Mouse (Mus musculus) layer of hippocampus, adult 8-10 months (tissue): Measurements from ENCODE around the gene Anxa4. TPM values are rescaled to one million over a fixed set of nuclear protein-coding genes. Genes with fewer than 3 reads are reported as not detected.

Source experiments
- DNase-seq, 2 experiments: peaks; one replicate each; pipeline ENCODE4 v3.0.0; 2022; ENCODE audit warnings: low spot score in 2 of 2
- total RNA-seq, 4 experiments: library from RNA; stranded (reverse); gene quantifications; 2 replicates each; pipeline ENCODE4 v1.2.4; 2022

Gene Anxa4
- total RNA-seq = 10 to 100 TPM in 1 of 4 experiments, 1 to 10 TPM in 3; 6.2 to 19.2 (median 8.1) TPM

DNA sequence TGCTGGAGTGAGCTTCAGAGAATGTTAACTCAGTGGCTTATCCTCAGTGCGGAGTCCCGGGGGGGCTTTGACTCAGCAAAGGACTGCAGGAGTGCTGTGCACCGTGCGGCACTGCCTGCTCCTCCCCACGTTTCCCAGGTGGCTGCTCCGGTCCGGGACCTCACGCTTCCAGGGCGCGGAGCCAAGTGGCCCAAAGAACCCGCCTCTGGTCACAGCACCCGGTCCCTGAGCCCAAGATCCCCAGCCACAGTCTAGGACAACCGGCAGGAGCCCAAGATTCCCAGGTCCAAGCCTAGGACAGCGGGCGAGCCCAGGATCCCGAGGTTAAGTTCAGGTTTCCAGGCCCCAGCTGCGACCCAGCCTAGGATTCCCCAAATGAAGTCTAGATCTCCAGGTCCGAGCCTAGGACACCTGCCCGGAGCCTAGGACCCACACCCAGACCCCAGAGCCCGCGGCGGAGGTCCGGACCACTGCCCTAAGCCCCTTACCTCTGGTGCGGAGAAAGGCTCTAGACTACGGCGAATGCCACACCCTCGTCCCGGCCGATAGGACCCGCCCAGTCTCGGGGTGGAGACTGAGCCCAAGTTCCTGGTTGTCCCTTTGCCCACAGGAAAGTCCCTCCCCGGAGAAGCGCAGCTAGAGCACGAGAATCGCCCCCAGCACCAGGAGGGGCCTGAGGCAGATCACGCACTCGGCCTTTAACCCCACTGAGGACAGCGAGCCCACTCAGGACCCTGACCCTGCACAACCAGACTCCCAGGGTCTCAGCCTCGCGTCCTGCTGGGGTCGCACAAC is at the start of gene Anxa4:
TSS of gene Anxa4 (minus strand) at position 564 of the 795 bp plus-strand sequence.
- no peak for DNase-seq

DNA sequence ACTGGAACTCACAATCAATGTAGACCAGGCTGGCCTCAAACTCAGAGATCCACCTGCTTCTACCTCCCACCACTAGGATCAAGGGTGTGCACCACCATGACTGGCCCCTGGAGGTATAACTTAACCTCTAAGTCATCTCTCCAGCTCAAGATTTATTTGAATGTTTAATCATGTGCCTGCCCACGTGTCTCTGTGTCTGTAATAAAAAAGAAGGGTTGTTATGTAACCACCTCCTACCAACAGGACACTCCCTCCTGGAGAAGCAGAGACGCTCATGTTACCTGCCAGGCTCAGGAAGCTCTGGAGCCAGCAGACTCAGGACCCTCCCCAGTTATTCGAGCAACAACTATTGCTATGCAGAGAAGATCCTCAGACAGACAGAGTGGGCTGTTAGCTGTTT is 48.6 kb upstream of the Anxa4 start:
- DNase-seq = no peak

DNA sequence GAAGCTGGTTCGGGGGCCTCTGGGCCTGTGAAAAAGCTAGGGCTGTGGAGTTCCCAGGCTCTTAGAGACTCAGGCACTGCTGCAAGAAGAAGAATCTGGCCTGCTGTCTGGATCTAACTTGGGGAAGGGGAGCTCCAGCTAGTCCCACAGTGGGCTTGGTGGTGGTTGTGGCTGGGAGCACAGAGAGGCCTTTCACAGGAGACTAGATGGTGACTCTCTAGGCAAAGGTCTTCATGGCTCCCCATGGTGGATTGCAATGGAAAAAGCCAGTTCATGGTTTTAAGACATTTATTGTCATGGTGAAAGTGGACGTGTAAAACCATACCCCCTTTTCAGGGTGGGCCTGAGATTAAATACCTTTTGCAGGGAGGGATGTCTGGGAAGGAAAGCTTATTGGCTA is 45.7 kb upstream of the Anxa4 start:
- DNase-seq = no peak

DNA sequence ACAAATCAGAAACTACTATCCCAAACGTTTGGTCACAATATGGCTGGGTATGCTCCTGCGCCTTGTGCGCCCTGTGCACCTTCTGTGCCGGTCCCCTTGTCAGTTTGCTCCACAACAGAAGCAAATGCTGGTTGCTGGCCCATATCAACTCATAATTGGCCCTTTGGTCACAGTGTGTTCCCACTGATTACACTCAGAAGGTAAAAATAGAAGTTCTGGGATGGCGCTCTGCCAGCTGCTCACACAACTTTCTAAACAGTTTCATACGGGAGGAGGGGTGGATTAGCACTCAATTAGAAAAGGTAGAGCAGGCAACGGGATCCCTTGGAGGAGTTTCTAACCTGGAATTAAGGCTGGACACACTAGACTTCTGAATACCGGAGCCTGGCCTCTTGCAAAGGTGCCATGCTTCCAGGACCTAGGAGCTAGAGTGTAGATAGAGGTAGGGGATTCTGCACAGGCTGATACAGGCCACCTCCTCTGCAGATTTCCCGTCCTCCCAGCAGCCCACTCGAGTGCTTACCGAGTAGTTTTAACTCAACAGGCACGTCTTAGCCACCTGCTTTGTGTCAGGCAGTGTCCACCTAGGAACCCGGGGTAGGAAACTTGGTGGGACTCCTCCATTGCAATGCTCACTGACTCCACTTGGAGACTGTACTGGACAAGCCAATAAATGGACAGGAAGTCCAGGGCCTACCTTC is 39.6 kb upstream of the Anxa4 start:
- no peak for DNase-seq

DNA sequence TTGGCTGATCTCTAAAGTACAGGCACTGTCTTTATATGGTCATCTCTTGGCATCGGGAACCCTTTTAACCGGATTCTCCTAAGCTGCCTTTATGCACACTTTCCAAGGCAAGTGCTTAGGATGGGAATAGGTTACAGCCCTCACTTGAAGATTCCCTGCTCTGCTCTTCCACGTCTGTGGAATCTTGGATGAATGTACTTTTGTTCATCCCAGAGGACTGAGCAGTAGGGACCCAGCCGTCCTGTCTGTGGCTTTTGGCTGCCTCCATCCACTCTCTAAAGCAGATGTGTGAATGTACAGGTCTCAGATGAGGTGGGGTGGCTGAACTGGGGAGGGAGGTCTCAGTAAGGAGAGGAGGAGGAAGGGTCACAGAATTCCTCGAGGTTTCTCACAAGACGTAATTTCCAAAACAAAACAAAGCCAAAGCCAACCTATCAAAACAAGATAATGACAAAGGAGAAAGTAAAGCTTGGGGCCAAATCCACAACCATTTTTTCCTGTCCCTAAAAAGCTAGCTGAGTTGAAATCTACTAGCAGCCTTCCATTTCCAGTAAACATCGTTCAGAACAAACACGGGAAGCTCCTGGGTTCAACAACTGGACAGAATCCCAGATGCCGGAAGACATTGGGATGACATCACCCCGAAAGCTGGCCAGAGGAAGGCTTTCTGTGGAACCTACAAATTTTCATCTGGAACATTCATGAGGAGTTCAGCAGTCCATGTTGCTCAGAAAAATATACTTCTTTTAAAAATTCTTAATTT is 37.5 kb upstream of the Anxa4 start:
- DNase-seq = no peak

DNA sequence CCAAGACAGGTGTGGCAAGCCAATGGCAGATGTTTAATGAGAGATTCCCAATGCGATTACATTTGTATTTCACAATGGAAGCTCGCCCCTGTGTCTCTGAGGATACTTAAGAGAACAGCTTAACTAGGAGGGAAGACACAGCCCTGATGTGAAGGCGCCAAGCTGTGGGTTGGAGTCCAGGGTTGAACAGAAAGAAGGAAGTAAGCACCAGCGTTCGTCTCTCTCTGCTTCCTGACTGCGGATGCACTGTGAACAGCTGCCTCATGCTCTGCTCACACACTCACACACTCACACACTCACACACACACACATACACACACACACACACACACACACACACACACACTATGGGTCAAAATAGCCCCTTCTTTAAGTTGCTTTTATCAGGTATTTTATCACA is 36.4 kb upstream of the Anxa4 start:
- no peak for DNase-seq

DNA sequence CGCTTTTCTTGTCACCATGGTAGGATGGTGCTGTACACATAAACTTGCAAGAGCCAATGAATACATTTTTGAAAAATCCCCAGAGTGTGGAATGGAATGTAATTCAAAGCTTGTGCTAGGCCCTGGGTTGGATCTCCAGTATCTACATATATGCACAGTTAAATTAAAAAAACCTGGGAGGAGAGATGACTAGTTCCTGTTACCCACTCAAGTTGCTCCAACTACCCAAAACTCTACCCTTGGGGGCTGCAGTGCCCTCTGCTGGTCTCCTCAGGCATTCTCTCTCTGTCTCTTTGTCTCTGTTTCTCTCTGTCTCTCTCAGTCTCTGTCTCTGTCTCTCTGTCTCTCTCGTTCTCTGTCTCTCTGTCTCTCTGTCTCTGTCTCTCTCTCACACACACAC is 34.0 kb upstream of the Anxa4 start:
- DNase-seq = no peak

DNA sequence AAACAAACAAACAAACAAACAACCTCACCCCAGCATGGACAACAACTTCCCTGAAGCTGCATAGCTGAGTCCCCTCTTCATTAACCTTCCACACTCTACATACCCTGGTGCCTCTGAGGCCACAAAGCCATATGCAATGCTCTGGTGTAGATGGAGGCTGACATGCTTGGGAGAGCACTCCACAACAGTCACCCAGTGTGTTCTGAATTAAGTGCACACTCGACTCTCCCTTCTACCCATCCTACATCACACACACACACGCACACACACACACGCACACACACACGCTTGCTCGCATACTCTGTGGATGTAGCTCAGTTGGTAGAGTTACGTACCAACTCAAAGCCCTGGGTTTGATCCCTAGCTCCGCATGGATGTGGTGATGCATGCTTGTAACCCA is 31.0 kb upstream of the Anxa4 start:
- DNase-seq = no peak

DNA sequence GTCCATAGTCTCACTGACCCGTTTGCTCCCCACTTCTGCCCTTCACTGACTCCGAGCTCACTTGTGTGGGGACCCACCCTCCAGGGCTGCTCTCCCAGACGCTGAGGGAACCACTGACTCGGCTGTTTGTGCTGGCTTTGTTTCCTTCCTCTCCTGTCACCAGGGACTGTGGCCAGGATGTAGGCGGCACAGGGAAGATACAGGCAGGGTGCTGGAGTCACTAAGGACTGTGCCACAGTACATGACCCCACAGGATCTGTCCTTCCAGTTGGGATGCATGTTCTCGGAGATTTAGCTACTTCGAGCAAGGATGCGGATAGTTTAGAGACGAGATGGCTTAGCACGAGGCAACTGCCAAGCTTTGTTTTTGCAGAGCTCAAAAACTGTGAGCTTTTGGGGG is 30.4 kb upstream of the Anxa4 start:
- no peak for DNase-seq

DNA sequence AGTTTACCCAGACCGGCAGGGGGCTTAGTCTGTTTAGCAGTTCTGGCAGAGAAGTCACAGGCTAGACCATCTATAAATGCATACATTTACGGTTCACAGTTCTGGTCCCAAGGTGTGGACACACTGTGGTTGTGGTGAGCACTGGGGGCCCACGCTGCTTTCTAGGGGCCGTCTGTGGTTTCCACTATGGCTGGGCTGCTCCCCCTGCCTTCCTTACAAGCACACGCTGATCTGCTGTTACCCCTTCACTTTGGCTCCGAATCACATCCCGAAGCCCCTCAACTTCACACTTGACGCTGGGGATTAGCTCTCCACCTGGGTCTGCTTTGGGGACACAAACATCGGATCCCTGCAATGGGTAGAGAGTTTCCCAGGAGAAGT is 29.7 kb upstream of the Anxa4 start:
- DNase-seq = no peak

DNA sequence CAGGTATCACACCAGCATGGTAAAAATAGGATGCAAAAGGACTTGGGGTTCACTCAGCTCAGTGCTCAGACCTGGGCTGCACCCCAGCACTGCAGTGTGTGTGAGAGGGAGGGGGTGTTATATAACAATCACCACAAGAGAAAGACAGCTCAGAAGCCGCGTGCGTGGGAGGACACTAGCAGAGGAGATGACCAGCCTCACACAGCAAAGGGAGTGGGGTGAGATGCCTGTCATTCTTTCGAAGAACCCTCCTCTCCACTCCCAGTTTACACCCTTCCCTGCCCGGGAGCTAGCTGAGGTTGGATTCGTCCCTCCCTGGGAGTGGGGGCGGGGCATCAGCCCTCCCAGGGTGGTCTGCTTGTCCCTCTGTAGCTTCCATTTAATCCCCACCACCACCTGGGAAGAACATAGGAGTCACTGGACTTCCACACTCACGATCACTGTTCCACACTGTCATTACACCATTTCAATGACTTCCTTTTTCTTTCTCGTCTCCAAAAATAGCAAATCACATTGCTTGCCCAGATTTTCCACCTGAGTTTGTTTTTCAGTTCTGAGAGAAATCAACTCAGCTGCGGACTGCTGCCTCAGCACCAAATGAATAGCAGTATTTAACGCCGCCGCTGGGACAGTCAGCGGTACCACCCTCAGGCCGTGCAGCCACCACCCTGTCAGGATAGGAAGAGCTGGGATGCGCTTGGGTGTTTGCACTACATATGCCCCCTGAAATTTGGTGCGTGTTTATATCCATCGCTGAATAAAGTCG is 29.1 kb upstream of the Anxa4 start:
- DNase-seq = peak; percentile 81 to 84

DNA sequence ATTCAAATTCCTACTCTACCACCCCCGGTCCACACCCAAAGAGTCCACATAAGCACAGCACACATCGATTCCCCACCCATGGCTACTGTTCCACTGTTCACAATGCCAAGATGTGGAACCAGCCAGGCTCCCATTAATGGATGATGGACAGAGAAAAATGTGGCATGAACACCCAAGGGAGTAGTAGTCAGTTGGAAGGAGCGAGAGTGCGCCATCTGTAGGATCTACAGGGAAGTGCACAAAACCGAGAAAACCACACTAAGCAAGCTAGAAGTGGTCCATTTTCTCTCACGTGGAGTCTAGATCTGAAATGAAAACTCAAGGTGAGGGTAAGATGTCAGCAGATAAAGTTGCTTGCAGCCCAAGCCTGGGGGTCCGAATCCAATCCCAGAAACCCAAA is 27.3 kb upstream of the Anxa4 start:
- DNase-seq = no peak

DNA sequence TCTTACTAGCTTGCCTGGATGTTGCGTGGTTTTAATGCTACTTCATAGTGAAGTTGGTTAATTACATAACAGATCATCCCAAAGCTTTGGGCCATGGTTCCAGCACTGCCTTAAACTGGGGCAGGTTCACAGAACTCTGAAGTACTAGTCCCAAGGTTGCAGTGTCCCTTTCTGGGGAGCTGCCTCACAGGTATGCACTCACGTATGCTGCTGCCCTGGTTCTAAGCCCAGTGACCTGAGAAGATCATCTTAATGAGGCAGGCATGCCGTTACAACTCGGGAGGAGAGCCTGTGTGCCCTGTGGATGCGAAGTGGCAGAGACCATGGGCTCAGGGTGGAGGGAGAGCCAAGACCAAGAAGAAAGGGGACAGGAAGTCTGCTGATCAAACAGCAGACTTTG is 26.5 kb upstream of the Anxa4 start:
- no peak for DNase-seq

DNA sequence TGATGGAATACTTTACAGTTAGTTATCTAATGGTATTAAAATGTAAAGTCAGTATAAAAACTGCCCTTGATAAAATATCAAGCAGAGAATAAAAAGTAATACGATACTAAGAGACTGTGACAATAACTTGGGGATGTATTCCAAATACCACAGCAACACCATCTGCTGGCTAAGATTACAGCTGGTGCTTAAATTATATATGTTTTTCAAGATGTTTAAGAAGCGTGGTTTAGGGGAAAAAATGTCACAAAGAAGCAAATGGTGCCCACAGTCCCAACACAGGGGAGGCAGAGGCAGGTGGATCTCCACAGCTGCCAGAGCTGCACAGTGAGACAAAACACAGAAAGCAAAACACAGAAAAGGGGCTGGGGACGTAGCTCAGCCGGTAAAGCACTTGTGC is 25.5 kb upstream of the Anxa4 start:
- no peak for DNase-seq

DNA sequence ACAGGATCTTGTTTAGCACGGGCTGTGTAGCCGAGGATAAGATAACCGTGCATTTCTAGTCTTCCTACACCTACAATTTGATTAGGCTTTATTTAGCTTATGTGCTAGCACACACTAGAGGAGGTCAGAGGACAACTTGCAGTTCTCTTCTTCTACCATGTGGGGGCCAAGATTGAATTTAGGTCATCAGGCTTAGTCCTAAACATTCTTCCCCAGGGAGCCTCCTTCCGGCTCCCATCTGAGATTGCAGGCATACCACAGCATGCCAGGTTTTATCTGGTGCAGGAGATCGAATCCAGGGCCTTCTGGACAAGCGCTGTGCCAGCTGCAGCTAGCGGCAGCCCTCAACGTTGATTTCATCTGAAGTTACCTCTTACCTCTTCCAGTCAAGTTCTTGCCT is 23.2 kb upstream of the Anxa4 start:
- DNase-seq = no peak

DNA sequence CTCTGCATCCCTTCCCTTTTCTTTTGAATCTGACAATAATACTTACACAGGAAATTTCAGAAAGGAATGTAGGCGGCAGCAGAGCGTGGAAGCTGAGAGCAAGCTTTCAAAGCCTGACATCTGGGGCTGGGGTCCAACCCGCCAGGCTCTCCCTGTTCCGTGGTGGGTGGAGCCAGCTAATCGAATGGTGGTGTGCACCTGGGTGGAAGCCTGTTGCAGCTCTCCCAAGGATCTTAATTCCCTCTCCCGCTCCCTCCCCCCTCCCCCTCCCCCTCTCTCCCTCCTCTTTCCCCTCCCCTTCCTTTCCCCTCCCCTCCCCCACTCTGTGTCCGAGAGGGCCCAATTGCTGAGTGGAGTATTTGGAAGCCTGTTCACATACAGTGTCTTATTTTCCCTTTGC is 22.1 kb upstream of the Anxa4 start:
- DNase-seq = no peak

DNA sequence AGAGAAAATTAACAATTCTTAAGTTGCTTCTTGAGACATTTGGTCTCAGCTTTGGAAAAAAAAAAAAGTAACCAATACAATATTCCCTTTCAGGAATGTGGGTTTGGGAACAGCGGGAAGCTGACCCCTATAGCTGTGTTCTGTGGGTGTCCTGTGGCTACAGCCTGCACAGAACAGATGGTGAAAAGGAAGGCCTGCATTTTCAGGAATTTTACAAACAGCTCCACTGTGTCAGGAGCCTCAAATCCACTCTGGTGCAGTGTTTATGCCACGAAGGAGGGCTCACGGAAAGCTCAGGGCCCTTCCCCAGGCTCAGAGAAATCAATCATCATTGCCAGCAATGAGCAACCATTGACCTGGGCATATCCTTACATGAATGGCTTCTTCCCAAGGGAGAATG is 21.5 kb upstream of the Anxa4 start:
- DNase-seq = no peak

DNA sequence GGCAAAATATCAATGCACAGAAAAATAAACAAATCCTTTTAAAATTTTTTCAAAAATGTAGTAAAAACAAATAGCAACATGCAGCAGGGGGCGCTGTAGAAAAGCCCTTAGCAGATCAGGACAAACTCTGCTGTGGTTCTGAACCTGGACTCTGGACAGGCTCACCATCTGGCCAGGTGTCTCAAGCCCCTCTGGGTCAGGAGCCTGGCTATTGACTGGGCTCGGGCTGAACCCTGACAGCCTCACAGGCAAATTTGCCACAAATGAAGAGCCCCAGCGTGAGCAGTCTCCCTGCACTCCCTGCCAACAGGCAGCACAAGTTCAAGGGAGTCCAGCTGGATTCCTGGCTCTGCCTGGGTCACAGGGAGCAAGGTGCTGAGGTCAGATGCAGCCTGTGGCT is 20.0 kb upstream of the Anxa4 start:
- DNase-seq = peak in 1 of 2 experiments; percentile 60

DNA sequence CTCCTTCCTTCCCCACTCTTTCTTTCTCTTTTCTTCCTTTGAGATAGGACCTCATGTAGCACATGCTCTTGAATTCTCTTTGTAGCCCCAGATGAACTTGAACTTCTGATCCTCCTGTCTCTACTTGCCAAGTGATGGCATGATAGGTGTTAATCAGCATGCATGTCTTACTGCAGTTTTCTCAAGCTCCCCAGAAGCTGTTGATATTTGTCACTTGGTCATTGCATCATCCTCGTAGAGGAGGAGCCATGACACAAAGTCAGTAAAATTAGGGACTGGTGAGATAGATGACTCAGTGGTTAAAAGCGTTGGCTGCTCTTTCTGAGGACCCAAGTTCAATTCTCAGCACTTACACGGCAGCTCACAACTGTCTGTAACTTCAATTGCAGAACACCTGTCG is 19.5 kb upstream of the Anxa4 start:
- no peak for DNase-seq

DNA sequence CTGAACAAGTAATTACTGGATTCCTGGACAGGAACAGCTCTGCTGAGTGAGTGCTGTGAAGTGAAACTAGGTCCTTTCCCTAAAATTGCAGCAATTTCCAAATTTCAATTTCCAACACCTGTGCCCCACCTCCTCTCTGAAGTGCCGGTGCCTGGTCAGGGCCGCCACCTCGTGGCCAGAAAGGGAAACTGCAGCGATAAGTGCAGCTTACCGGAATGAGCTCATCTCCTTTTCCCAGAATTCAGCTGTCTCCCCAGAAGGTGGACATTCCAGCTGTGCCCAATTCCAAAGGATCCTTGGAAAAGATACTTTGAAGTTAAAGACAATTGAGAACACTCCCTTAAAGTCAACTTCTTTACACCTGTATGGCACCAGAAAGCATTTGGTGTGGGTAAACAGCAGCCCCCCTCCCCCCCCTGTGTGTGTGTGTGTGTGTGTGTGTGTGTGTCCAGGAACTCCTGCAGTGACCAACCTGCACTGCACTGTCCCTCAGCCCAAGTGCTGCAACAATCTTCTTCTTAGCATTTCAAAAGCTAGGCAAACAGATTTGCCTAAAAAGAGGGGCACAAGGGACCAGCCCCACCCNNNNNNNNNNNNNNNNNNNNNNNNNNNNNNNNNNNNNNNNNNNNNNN is 13.2 kb upstream of the Anxa4 start:
- DNase-seq = peak; percentile 65 to 77

DNA sequence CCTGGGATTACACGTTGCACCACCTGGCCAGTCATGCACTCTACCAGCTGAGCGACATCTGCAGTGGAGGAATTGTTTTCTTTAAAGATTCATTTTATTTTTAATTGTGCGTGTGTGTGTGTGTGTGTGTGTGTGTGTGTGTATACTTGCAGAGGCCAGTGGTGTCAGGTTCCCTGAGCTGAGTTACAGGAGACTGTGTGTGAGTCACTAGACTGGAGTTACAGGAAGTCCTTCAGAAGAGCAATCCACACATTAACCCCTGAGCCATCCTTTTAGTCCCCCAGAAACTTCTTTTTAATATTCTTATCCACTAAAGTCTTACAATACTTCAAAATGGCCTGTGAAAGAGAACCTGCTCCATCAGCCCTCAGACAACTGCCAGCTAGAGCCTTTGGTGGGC is 11.3 kb upstream of the Anxa4 start:
- no peak for DNase-seq
